Mouse (Mus musculus): ENCODE measurements around the gene Ankrd34b. TPM values are rescaled to one million over a fixed set of nuclear protein-coding genes. Genes with fewer than 3 reads are reported as not detected.

Gene Ankrd34b
- polyA plus RNA-seq (2015; fragmentation: Nextera tagmentation; extraction: Ambion mirVana) = 0.02 TPM in 1 of 2 replicates, not detected in the other

DNA sequence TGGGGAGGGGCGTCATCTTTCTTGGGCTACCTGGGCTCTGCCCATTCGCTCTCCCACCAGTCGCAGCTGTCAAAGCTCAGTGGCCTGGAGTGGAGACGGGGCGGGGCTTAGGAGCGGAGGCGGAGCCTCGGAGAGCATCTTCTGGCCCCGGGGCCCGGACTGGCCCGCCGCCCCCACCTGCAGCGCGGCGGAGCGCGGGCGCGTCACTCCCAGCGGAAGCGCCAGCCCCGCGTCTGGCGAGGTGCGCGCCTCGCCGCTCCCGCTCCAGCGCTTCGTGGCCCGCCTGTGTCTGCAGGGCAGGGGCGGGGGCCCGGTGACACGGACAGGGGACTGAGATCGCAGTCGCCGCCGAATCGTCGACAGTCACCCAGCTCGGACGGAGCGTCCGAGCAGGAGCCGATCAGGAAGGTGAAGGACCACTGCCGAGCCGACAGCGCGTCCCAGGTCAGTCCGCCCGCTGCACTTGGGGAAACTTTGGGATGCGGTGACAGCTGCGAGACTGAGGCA is at the start of gene Ankrd34b:
TSS of gene Ankrd34b (plus strand) at position 139 of the 507 bp plus-strand sequence.
- peaks cover 58% of the 10 kb centered on the region for H3K27me3 ChIP-seq (ENCODE audit: control insufficient read depth, insufficient read depth, low read depth, low read length)
- WGBS (ENCODE audit: insufficient replicate concordance) = under 1% methylated on average over 54 of the region's 54 CpGs

DNA sequence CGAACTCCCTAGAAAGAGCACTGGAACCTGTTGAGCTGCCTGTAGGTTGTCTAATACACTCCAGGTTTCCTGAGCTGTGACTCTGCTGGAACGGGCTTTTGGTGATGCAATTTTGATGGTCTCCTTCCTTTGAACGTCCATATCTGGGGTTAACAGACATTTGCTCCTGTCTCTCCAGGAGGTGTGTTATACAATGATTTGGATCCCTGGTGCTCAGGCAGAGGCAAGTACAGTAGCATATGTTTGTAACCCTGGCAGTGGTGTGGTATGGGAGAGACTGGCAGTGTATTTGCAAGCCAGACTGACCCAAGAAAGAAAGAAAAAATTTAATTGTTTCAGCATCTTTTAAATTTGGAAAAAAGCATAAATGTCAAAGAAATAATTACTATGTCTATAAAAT is 38.3 kb upstream of the Ankrd34b start:
- 44% methylated on average over 3 of the region's 3 CpGs for WGBS (ENCODE audit: insufficient replicate concordance)

More for the DNA sequence above, at the start of gene Ankrd34b:
- Histone ChIP-seq H3K9me3 (replicated peaks; ENCODE audit: control insufficient read depth, low read length) (no peaks in the 10 kb centered on the region), H3K36me3 (ENCODE audit: control insufficient read depth, insufficient read depth) (no peaks in the 10 kb centered on the region), H3K4me2 (ENCODE audit: low read depth, low read length) (peak within 1 kb of the TSS; percentile 53), H3K9ac (ENCODE audit: low read depth, low read length) (no peak within 1 kb of the TSS), H3K27ac (ENCODE audit: low read length) (no peak within 1 kb of the TSS), H3K4me1 (ENCODE audit: control insufficient read depth, low read depth, low read length) (no peaks in the 10 kb centered on the region; the same call in 1 of the 2 replicates), H3K4me3 (ENCODE audit: low read depth, low read length) (peak within 1 kb of the TSS; percentile 42)
- ATAC-seq (ENCODE audit: low read depth) = no peak

DNA sequence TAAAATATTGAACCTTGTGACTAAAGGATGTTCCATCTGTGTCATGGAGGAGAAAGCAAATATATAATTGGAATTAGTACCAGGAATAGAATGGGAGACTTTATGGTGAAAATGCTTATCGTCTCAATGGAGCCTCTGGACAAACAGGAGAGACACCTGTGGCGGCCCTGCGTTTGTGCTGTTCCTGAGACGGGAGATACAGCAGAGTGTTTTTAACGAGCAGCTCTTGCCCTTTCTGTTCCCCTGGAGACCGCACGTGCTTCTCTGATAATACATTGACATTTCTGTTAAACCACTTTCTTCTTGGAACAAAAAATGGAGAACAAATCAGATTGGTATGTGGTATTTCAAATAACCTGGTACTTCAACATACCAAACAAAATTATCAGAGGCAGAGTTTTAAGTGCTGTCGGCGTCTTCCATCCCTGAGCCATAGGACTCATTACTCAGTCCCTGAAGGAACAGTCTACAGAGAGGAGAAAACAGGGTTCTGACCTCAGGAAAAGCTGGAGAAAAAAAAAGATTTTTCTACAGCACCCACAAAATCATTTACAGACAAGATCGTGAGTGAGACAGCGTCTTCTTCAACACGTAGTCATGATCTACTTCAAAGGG is 32.5 kb upstream of the Ankrd34b start:
- Histone ChIP-seq H3K4me2 (ENCODE audit: low read depth, low read length) (no peak overlapping the region), H3K27ac (ENCODE audit: low read length) (no peak overlapping the region), H3K36me3 (ENCODE audit: control insufficient read depth, insufficient read depth) (no peaks in the 10 kb centered on the region), H3K4me3 (ENCODE audit: low read depth, low read length) (no peak overlapping the region), H3K9ac (ENCODE audit: low read depth, low read length) (no peak overlapping the region), H3K27me3 (ENCODE audit: control insufficient read depth, insufficient read depth, low read depth, low read length) (no peaks in the 10 kb centered on the region), H3K4me1 (ENCODE audit: control insufficient read depth, low read depth, low read length) (no peaks in the 10 kb centered on the region), H3K9me3 (replicated peaks; ENCODE audit: control insufficient read depth, low read length) (no peaks in the 10 kb centered on the region)
- no peak for ATAC-seq (ENCODE audit: low read depth)
- WGBS (ENCODE audit: insufficient replicate concordance) = 74% methylated on average over 12 of the region's 12 CpGs

More for the DNA sequence above, 38.3 kb upstream of the Ankrd34b start:
- H3K27ac ChIP-seq (ENCODE audit: low read length) = no peak overlapping the region
- no peaks in the 10 kb centered on the region; the same call in 1 of the 2 replicates for H3K36me3 ChIP-seq (ENCODE audit: control insufficient read depth, insufficient read depth)
- ATAC-seq (ENCODE audit: low read depth) = no peak
- H3K9ac ChIP-seq (ENCODE audit: low read depth, low read length) = no peak overlapping the region
- H3K9me3 ChIP-seq (replicated peaks; ENCODE audit: control insufficient read depth, low read length) = no peaks in the 10 kb centered on the region
- H3K4me1 ChIP-seq (ENCODE audit: control insufficient read depth, low read depth, low read length) = no peaks in the 10 kb centered on the region
- H3K4me3 ChIP-seq (ENCODE audit: low read depth, low read length) = no peak overlapping the region
- H3K27me3 ChIP-seq (ENCODE audit: control insufficient read depth, insufficient read depth, low read depth, low read length) = no peaks in the 10 kb centered on the region
- no peak overlapping the region for H3K4me2 ChIP-seq (ENCODE audit: low read depth, low read length)

DNA sequence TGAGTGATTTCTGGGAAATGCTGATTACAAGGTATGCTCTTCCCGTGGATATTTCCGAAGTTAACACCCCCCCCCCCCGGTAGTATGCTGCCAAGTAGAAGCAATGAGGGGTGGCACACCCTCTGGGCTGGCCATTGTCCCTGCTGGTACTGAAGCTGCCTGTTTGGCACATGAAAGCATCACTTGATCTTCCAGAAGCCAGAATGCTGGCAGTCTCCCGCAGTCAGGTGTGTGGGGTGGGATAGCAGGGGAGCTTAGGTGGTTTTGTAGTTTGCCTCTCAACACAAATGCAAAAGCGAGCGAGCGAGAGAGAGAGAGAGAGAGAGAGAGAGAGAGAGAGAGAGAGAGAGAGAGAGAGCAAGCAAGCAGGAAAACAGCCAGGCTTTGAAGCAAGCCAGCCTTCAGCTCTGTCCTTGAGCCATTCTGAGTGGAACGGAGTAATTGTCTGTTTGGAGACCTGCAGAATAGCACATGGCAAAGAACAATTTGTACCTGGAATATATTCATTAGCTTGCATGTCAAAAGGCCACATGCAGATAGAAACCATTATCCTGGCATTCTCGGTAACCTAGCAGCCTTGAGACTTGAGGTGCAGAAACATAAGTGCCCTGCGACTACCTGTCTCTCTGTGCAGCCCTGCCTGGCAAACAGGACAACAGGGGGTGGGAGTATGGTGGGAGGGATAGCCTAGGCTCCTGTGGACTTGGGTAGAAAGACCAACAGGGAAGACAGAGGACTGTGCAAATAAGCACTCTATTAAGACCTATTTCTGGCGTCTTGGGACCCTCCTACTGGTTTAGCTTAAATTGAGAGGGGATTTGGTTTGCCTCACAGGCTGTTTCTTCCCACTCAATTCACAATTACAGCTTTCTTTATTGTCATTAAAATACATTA is 27.0 kb upstream of the Ankrd34b start:
- Histone ChIP-seq H3K4me3 (ENCODE audit: low read depth, low read length) (no peak overlapping the region), H3K36me3 (ENCODE audit: control insufficient read depth, insufficient read depth) (no peaks in the 10 kb centered on the region), H3K9ac (ENCODE audit: low read depth, low read length) (no peak overlapping the region), H3K27ac (ENCODE audit: low read length) (no peak overlapping the region), H3K27me3 (ENCODE audit: control insufficient read depth, insufficient read depth, low read depth, low read length) (no peaks in the 10 kb centered on the region), H3K4me1 (ENCODE audit: control insufficient read depth, low read depth, low read length) (no peaks in the 10 kb centered on the region), H3K4me2 (ENCODE audit: low read depth, low read length) (no peak overlapping the region), H3K9me3 (replicated peaks; ENCODE audit: control insufficient read depth, low read length) (no peaks in the 10 kb centered on the region)
- 63% methylated on average over 11 of the region's 11 CpGs for WGBS (ENCODE audit: insufficient replicate concordance)
- no peak for ATAC-seq (ENCODE audit: low read depth)

DNA sequence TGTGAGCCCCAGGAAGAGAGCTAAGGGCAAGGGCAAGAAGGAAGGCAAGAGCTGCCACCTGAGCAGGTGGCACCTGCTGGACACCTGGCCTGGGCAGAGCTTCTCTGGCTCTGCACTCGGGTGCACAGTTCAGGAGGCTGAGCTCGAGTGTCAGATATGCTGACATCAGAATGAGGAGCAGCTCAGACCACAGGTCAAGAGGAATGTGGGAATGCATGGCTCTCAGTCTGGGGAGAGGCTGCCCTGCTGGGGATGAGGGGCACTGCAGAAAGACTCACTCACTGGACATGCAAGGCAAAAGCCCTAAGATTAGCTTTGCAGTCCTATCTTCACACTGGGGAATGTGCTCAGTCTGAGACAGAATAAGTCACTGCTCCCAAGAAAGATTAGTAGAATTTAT is 23.6 kb upstream of the Ankrd34b start:
- Histone ChIP-seq H3K36me3 (ENCODE audit: control insufficient read depth, insufficient read depth) (no peaks in the 10 kb centered on the region), H3K9ac (ENCODE audit: low read depth, low read length) (no peak overlapping the region)

DNA sequence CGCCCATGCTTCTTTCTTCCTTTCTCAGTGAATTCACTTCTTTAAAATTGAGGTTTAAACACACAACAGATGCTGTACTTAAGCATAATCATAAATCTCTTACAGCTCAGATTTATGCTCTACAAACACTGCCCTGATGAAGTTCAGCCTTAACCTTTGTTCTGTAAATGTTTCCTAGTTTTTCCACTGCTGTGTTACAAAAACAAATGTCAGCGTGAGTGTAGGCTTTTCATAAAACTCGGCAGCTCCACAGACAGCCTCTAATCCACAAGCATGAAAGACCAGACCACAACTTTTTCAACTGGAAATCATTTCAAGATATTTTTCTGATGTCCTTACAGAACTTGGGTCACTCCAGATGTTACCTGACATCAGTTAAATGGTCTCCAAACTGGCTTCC is 22.2 kb upstream of the Ankrd34b start:
- no peak overlapping the region for H3K27ac ChIP-seq (ENCODE audit: low read length)
- H3K4me2 ChIP-seq (ENCODE audit: low read depth, low read length) = no peak overlapping the region
- no peak overlapping the region for H3K4me3 ChIP-seq (ENCODE audit: low read depth, low read length)
- no peak for ATAC-seq (ENCODE audit: low read depth)
- H3K9ac ChIP-seq (ENCODE audit: low read depth, low read length) = no peak overlapping the region
- H3K4me1 ChIP-seq (ENCODE audit: control insufficient read depth, low read depth, low read length) = no peaks in the 10 kb centered on the region
- H3K36me3 ChIP-seq (ENCODE audit: control insufficient read depth, insufficient read depth) = no peaks in the 10 kb centered on the region
- no peaks in the 10 kb centered on the region for H3K9me3 ChIP-seq (replicated peaks; ENCODE audit: control insufficient read depth, low read length)
- no peaks in the 10 kb centered on the region for H3K27me3 ChIP-seq (ENCODE audit: control insufficient read depth, insufficient read depth, low read depth, low read length)
- WGBS (ENCODE audit: insufficient replicate concordance) = 56% methylated on average over 3 of the region's 3 CpGs

More for the DNA sequence above, 23.6 kb upstream of the Ankrd34b start:
- Histone ChIP-seq H3K27ac (ENCODE audit: low read length) (no peak overlapping the region), H3K9me3 (replicated peaks; ENCODE audit: control insufficient read depth, low read length) (no peaks in the 10 kb centered on the region), H3K4me1 (ENCODE audit: control insufficient read depth, low read depth, low read length) (no peaks in the 10 kb centered on the region), H3K4me3 (ENCODE audit: low read depth, low read length) (no peak overlapping the region), H3K4me2 (ENCODE audit: low read depth, low read length) (no peak overlapping the region), H3K27me3 (ENCODE audit: control insufficient read depth, insufficient read depth, low read depth, low read length) (no peaks in the 10 kb centered on the region)
- 19% methylated on average over 2 of the region's 2 CpGs for WGBS (ENCODE audit: insufficient replicate concordance)
- ATAC-seq (ENCODE audit: low read depth) = no peak

DNA sequence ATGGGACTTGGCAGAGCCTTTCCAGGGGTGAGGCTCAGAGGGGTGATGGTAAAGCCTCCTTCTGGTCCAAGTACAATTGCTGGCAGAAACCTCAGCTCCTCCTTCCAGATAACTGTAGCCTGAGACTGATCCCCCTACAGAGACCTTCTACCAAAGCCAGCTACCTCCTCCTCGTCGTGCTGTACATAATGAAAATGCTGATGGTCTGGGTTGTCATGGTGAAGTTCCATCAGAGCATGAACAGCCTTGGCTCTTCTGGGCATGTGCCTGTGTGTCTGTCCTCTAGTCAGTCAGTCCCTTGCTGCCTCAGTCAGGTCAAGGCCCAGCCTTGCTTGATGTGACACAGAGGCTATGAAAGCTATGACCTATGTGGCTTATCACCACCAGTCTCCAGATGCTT is 15.2 kb upstream of the Ankrd34b start:
- H3K9me3 ChIP-seq (replicated peaks; ENCODE audit: control insufficient read depth, low read length) = no peaks in the 10 kb centered on the region
- WGBS (ENCODE audit: insufficient replicate concordance) = 61% methylated on average over 2 of the region's 2 CpGs
- no peak overlapping the region for H3K4me2 ChIP-seq (ENCODE audit: low read depth, low read length)
- H3K4me3 ChIP-seq (ENCODE audit: low read depth, low read length) = no peak overlapping the region
- no peaks in the 10 kb centered on the region for H3K36me3 ChIP-seq (ENCODE audit: control insufficient read depth, insufficient read depth)
- H3K27ac ChIP-seq (ENCODE audit: low read length) = no peak overlapping the region
- no peaks in the 10 kb centered on the region for H3K27me3 ChIP-seq (ENCODE audit: control insufficient read depth, insufficient read depth, low read depth, low read length)
- no peak overlapping the region for H3K9ac ChIP-seq (ENCODE audit: low read depth, low read length)
- no peak for ATAC-seq (ENCODE audit: low read depth)
- H3K4me1 ChIP-seq (ENCODE audit: control insufficient read depth, low read depth, low read length) = no peaks in the 10 kb centered on the region

DNA sequence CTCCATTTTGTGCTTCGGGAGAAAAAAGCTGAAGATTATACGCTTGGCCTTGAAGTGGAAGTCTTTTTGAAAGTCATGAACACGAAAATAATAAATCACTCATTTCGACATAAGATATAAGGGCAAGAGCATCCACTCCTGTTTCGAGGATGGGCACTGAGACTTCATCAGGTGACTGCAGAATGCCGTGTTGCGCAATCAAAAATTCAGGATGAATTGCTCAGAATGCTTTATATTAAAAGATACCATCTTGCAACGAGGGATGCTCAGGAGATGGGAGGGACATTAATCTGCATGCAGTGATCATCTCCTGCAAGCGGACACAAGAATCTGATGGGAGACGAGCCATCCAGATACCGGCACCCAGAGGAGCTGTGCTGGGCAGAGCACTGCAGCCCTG is 6.1 kb upstream of the Ankrd34b start:
- WGBS (ENCODE audit: insufficient replicate concordance) = 68% methylated on average over 11 of the region's 11 CpGs
- no peak overlapping the region for H3K9ac ChIP-seq (ENCODE audit: low read depth, low read length)

DNA sequence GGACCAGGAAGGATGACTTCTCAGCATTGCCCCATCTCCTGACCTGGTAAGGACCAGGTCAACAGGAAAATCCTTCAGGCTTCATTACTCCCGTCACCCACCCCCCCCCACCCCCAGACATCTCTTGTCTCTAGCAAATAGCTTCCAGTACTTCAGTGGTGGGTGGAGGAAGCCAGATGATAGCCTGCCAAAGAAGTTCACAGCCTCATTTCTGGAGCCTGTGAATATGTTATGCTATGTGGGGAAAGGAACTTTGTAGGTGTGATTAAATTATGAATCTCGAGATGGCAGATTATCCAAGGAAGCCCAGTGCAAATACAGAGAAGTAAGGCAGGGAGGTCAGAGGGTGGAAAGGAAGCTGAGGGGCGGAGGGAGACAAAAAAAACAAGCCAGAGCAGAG is 2.0 kb upstream of the Ankrd34b start:
- Histone ChIP-seq H3K9ac (ENCODE audit: low read depth, low read length) (no peak overlapping the region), H3K27ac (ENCODE audit: low read length) (no peak overlapping the region), H3K36me3 (ENCODE audit: control insufficient read depth, insufficient read depth) (no peaks in the 10 kb centered on the region), H3K4me3 (ENCODE audit: low read depth, low read length) (no peak overlapping the region), H3K27me3 (ENCODE audit: control insufficient read depth, insufficient read depth, low read depth, low read length) (peaks cover 52% of the 10 kb centered on the region), H3K4me2 (ENCODE audit: low read depth, low read length) (no peak overlapping the region), H3K4me1 (ENCODE audit: control insufficient read depth, low read depth, low read length) (no peaks in the 10 kb centered on the region; the same call in 1 of the 2 replicates), H3K9me3 (replicated peaks; ENCODE audit: control insufficient read depth, low read length) (no peaks in the 10 kb centered on the region)
- ATAC-seq (ENCODE audit: low read depth) = no peak
- WGBS (ENCODE audit: insufficient replicate concordance) = 37% methylated on average over 3 of the region's 3 CpGs

More for the DNA sequence above, 6.1 kb upstream of the Ankrd34b start:
- Histone ChIP-seq H3K4me1 (ENCODE audit: control insufficient read depth, low read depth, low read length) (no peaks in the 10 kb centered on the region), H3K4me2 (ENCODE audit: low read depth, low read length) (no peak overlapping the region), H3K36me3 (ENCODE audit: control insufficient read depth, insufficient read depth) (no peaks in the 10 kb centered on the region), H3K27ac (ENCODE audit: low read length) (no peak overlapping the region), H3K27me3 (ENCODE audit: control insufficient read depth, insufficient read depth, low read depth, low read length) (peaks cover 11% of the 10 kb centered on the region), H3K4me3 (ENCODE audit: low read depth, low read length) (no peak overlapping the region), H3K9me3 (replicated peaks; ENCODE audit: control insufficient read depth, low read length) (no peaks in the 10 kb centered on the region)
- ATAC-seq (ENCODE audit: low read depth) = no peak

Data from liver, embryonic 16.5 days (tissue).